Mouse (Mus musculus): ENCODE measurements at regions not wholly inside any gene's neighbourhood (a gene's known extent, or its start where the extent isn't known, plus 50 kb on each side); places are given as distances from the start of the nearest gene placed in this dataset.
A peak's percentile ranks its signal among the peaks of the same experiment; 100 is the strongest.

DNA sequence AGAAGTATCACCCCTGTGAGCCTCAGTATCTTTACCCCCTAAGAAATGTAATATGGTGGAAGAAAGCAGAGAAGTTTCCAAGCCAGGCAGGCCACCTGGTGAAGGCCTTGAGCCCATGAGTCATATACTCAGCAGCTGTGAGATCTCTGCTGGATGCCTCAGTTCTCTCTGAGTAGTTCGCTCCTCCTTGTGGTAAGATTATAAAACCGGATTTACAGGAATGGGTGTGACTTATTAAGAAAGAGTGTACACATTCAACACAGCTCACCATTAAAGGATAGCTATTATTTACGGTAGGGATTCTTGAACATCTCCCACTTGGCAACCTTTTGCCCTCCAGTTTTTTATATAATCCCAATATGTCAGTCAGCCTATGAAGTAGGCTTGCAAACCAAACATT is 165.2 kb upstream of the Chl1 start:
- WGBS = 61% methylated on average over 3 of the region's 3 CpGs
- H3K9me3 ChIP-seq (ENCODE audit: control insufficient read depth, low read length) = no peaks in the 10 kb centered on the region
- H3K4me2 ChIP-seq (ENCODE audit: low read length) = no peak overlapping the region
- DNase-seq (ENCODE audit: low spot score) = no peak
- no peak overlapping the region for H3K4me3 ChIP-seq (ENCODE audit: low read depth, low read length)
- H3K36me3 ChIP-seq (ENCODE audit: control insufficient read depth, insufficient read depth, low read length) = no peaks in the 10 kb centered on the region
- ATAC-seq (replicated peaks; ENCODE audit: low FRiP score, low TSS enrichment, low read depth) = 0 out of 2 replicates have a peak, but pooled peaks have one; percentile 27
- no peak overlapping the region for H3K9ac ChIP-seq (ENCODE audit: low read length)
- no peak overlapping the region for H3K27ac ChIP-seq (ENCODE audit: low read depth)
- no peaks in the 10 kb centered on the region for H3K27me3 ChIP-seq (replicated peaks; ENCODE audit: control insufficient read depth, insufficient read depth, low read length)
- H3K4me1 ChIP-seq (replicated peaks; ENCODE audit: control insufficient read depth, insufficient read depth, low read length) = no peaks in the 10 kb centered on the region

DNA sequence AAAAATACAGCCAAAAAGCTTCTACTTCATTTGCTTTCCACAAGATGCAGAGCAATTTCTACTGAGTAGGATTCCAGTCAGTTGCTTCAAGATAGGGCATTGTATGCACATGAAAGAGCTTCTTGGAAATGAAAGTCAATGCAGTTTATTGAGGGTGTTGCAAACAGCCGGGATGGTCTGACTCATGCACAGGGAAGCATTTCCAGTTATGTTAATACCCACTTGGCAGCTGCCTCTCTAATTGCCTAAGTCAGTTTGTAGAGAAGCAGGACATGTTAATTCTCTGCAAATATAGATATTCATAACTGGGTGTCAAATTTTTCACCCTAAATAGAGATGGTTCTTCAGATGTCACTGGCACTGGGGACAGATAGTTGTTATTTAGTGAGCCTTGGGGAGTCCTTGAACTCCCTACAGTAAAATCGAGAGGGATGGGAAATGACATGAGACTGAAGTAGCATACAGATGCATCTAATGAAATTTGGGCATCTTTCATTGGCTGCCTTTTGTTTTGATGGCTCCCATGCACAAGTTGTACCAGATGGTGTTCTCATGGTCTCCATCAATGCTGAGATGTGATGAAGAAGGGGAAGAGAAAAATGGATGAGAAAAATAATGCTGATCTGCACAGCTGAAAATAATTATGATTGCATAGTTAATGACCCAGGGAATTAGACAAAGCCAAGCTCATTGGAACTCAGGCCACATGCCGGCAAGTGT is 157.8 kb upstream of the Chl1 start:
- Histone ChIP-seq H3K4me3 (ENCODE audit: low read depth, low read length) (no peak overlapping the region), H3K27ac (ENCODE audit: low read depth) (no peak overlapping the region), H3K27me3 (replicated peaks; ENCODE audit: control insufficient read depth, insufficient read depth, low read length) (no peaks in the 10 kb centered on the region), H3K9ac (ENCODE audit: low read length) (no peak overlapping the region), H3K9me3 (ENCODE audit: control insufficient read depth, low read length) (no peaks in the 10 kb centered on the region), H3K4me2 (ENCODE audit: low read length) (no peak overlapping the region), H3K4me1 (replicated peaks; ENCODE audit: control insufficient read depth, insufficient read depth, low read length) (no peaks in the 10 kb centered on the region), H3K36me3 (ENCODE audit: control insufficient read depth, insufficient read depth, low read length) (no peaks in the 10 kb centered on the region)
- ATAC-seq (replicated peaks; ENCODE audit: low FRiP score, low TSS enrichment, low read depth) = no peak
- 74% methylated on average over 3 of the region's 3 CpGs for WGBS
- no peak for DNase-seq (ENCODE audit: low spot score)

DNA sequence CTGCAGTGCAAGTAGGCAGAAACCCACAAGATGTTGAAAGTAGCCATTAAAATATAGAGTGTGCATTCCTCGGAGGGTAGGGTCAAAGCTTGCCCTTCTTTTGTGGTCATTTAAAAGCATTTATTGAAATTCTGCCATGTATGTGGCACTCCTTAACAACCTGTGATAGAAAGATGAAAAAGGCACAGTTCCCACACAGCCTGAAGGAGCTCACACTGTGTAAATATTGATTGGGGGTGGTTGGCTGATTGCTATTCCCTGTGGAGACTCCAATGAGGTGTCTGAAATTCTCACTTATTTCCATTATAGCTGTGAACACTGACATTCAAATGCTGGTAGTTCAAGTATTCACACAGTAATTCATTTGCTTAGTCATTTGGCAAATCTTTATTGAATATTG is 157.0 kb upstream of the Chl1 start:
- DNase-seq (ENCODE audit: low spot score) = no peak
- no peaks in the 10 kb centered on the region for H3K4me1 ChIP-seq (replicated peaks; ENCODE audit: control insufficient read depth, insufficient read depth, low read length)
- H3K9ac ChIP-seq (ENCODE audit: low read length) = no peak overlapping the region
- WGBS = 68% methylated on average over 1 of the region's 1 CpGs
- H3K36me3 ChIP-seq (ENCODE audit: control insufficient read depth, insufficient read depth, low read length) = no peaks in the 10 kb centered on the region
- H3K4me3 ChIP-seq (ENCODE audit: low read depth, low read length) = no peak overlapping the region
- H3K27ac ChIP-seq (ENCODE audit: low read depth) = no peak overlapping the region
- no peaks in the 10 kb centered on the region for H3K27me3 ChIP-seq (replicated peaks; ENCODE audit: control insufficient read depth, insufficient read depth, low read length)
- no peak for ATAC-seq (replicated peaks; ENCODE audit: low FRiP score, low TSS enrichment, low read depth)
- no peak overlapping the region for H3K4me2 ChIP-seq (ENCODE audit: low read length)
- H3K9me3 ChIP-seq (ENCODE audit: control insufficient read depth, low read length) = no peaks in the 10 kb centered on the region

DNA sequence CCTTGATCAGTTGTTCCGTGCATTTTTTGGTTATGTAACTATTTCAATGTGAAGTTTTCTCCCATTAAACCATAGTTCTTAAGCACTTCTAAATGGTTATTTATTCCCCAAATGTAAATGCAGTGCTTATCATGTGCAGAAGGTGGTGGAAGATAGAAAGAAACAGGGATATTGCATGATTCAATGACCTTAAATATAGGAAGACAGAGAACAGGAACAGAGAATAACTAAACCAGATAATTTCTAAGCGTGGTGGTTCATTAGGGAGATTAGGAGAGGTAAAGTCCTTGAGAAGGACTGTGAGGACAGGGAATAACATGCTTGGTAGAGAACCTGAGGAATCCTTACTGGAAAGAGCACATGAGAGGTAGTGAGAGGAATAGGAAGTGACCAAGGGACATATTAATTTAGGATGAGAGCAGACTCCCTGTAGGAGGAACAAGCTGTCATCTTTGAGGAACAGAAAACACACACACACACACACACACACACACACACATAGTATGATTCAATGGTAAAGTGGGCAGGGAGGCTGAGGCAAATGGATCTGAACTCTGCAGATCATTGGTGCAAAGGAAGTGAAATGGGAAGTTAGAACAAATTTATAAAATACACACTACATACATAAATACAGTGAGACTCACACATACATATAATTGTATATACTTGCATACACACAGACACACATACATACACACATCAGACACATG is 143.4 kb upstream of the Chl1 start:
- WGBS = 81% methylated on average over 2 of the region's 2 CpGs
- DNase-seq (ENCODE audit: low spot score) = no peak
- H3K9me3 ChIP-seq (ENCODE audit: control insufficient read depth, low read length) = no peaks in the 10 kb centered on the region
- H3K36me3 ChIP-seq (ENCODE audit: control insufficient read depth, insufficient read depth, low read length) = no peaks in the 10 kb centered on the region
- no peak overlapping the region for H3K4me3 ChIP-seq (ENCODE audit: low read depth, low read length)
- H3K9ac ChIP-seq (ENCODE audit: low read length) = no peak overlapping the region
- no peaks in the 10 kb centered on the region for H3K27me3 ChIP-seq (replicated peaks; ENCODE audit: control insufficient read depth, insufficient read depth, low read length)
- ATAC-seq (replicated peaks; ENCODE audit: low FRiP score, low TSS enrichment, low read depth) = no peak
- no peak overlapping the region for H3K4me2 ChIP-seq (ENCODE audit: low read length)
- no peaks in the 10 kb centered on the region for H3K4me1 ChIP-seq (replicated peaks; ENCODE audit: control insufficient read depth, insufficient read depth, low read length)
- H3K27ac ChIP-seq (ENCODE audit: low read depth) = no peak overlapping the region

DNA sequence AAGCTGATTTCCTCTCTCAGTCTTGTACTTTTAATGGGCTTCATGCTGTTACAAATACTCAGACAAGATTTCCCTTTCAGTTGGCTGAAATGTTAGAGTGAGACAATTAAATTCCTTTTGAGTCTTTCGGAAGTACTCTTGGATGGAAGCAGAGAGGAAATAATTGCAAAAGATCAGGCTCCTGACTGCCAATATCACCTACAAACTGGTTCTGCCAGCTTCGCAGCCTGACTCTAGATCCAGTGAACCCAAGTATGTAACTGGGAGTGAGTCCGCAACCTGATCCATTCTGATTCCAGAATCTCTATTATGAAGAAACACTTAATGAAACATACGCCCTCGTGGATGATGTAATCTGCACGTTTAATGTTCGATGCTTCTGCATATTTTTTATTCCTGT is 135.4 kb upstream of the Chl1 start:
- H3K4me3 ChIP-seq (ENCODE audit: low read depth, low read length) = no peak overlapping the region
- no peaks in the 10 kb centered on the region for H3K36me3 ChIP-seq (ENCODE audit: control insufficient read depth, insufficient read depth, low read length)
- WGBS = 84% methylated on average over 7 of the region's 7 CpGs
- H3K9ac ChIP-seq (ENCODE audit: low read length) = no peak overlapping the region
- H3K9me3 ChIP-seq (ENCODE audit: control insufficient read depth, low read length) = no peaks in the 10 kb centered on the region
- no peaks in the 10 kb centered on the region for H3K4me1 ChIP-seq (replicated peaks; ENCODE audit: control insufficient read depth, insufficient read depth, low read length)
- DNase-seq (ENCODE audit: low spot score) (no peak), ATAC-seq (replicated peaks; ENCODE audit: low FRiP score, low TSS enrichment, low read depth) (no peak)
- H3K4me2 ChIP-seq (ENCODE audit: low read length) = no peak overlapping the region
- no peak overlapping the region for H3K27ac ChIP-seq (ENCODE audit: low read depth)
- no peaks in the 10 kb centered on the region for H3K27me3 ChIP-seq (replicated peaks; ENCODE audit: control insufficient read depth, insufficient read depth, low read length)

DNA sequence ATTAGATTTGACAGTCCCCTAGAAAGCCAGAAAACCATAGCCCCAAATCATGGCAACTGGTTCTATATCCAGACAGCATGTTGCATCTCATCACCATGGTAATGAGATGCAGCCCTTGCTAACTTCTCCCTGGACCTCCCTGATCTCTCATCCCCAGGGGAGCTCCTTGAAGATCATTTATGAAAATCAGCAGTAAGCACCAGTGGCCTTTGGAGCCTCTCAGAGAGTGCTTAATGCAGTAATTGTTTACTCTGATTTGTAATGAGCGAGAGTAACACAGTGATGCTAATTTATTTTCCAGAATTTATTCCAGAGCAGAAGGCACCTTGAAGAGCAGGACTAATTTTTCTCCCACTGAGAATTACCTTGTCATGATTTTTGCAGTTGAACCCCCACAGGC is 133.1 kb upstream of the Chl1 start:
- Histone ChIP-seq H3K27ac (ENCODE audit: low read depth) (no peak overlapping the region), H3K4me3 (ENCODE audit: low read depth, low read length) (no peak overlapping the region), H3K4me2 (ENCODE audit: low read length) (no peak overlapping the region), H3K36me3 (ENCODE audit: control insufficient read depth, insufficient read depth, low read length) (no peaks in the 10 kb centered on the region), H3K27me3 (replicated peaks; ENCODE audit: control insufficient read depth, insufficient read depth, low read length) (no peaks in the 10 kb centered on the region), H3K9ac (ENCODE audit: low read length) (no peak overlapping the region), H3K9me3 (ENCODE audit: control insufficient read depth, low read length) (no peaks in the 10 kb centered on the region), H3K4me1 (replicated peaks; ENCODE audit: control insufficient read depth, insufficient read depth, low read length) (no peaks in the 10 kb centered on the region)
- 66% methylated on average over 1 of the region's 1 CpGs for WGBS
- DNase-seq (ENCODE audit: low spot score) = no peak
- ATAC-seq (replicated peaks; ENCODE audit: low FRiP score, low TSS enrichment, low read depth) = no peak

DNA sequence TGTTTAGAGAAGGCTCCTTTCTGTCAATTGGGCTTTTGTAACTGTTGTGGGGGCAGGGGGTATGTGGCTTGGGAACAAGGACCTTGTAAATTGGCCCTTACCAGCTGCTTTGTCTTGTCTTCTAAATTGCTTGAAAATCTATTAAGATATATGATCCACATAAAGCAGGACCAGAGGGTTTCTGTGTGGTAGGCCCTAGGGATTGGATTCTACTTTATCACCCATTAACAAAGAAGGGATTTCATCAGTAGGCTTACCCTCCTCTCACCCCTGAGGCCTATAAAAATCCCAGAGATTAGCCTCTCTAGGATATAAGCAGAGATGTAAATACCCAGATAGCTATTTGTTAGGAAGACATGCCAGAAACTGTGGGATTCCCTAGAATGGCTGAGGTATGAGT is 132.3 kb upstream of the Chl1 start:
- no peak overlapping the region for H3K9ac ChIP-seq (ENCODE audit: low read length)
- H3K9me3 ChIP-seq (ENCODE audit: control insufficient read depth, low read length) = no peaks in the 10 kb centered on the region
- no peak overlapping the region for H3K27ac ChIP-seq (ENCODE audit: low read depth)
- H3K4me1 ChIP-seq (replicated peaks; ENCODE audit: control insufficient read depth, insufficient read depth, low read length) = no peaks in the 10 kb centered on the region
- DNase-seq (ENCODE audit: low spot score) (no peak), ATAC-seq (replicated peaks; ENCODE audit: low FRiP score, low TSS enrichment, low read depth) (peak; percentile 47; the same call in 1 of the 2 replicates)
- no peaks in the 10 kb centered on the region for H3K36me3 ChIP-seq (ENCODE audit: control insufficient read depth, insufficient read depth, low read length)
- H3K27me3 ChIP-seq (replicated peaks; ENCODE audit: control insufficient read depth, insufficient read depth, low read length) = no peaks in the 10 kb centered on the region
- no peak overlapping the region for H3K4me2 ChIP-seq (ENCODE audit: low read length)
- no peak overlapping the region for H3K4me3 ChIP-seq (ENCODE audit: low read depth, low read length)

DNA sequence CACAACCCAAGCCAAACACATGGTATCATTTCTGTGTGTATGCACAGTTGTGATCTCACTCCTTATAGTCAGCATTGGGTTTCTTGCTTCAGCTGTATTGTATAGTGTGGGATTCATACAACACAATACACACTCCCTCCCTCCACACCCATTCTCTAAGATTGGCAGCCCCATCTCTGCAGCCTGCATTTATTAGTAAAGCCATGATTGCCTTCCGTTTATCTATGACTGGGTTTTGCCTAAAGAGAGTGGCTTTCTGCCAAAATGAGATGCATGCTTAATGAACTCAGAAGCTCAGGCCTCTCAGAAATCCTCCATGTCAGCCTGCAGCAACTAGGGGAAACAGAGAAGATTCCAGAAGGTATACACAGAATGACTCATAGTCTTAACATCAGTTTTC is 129.4 kb upstream of the Chl1 start:
- Histone ChIP-seq H3K4me3 (ENCODE audit: low read depth, low read length) (no peak overlapping the region), H3K4me2 (ENCODE audit: low read length) (no peak overlapping the region), H3K4me1 (replicated peaks; ENCODE audit: control insufficient read depth, insufficient read depth, low read length) (no peaks in the 10 kb centered on the region), H3K9me3 (ENCODE audit: control insufficient read depth, low read length) (no peaks in the 10 kb centered on the region), H3K9ac (ENCODE audit: low read length) (no peak overlapping the region), H3K27ac (ENCODE audit: low read depth) (no peak overlapping the region), H3K36me3 (ENCODE audit: control insufficient read depth, insufficient read depth, low read length) (no peaks in the 10 kb centered on the region), H3K27me3 (replicated peaks; ENCODE audit: control insufficient read depth, insufficient read depth, low read length) (no peaks in the 10 kb centered on the region)
- DNase-seq (ENCODE audit: low spot score) (no peak), ATAC-seq (replicated peaks; ENCODE audit: low FRiP score, low TSS enrichment, low read depth) (no peak)
- whole genome bisulfite sequencing = 48% methylated on average over 1 of the region's 1 CpGs

DNA sequence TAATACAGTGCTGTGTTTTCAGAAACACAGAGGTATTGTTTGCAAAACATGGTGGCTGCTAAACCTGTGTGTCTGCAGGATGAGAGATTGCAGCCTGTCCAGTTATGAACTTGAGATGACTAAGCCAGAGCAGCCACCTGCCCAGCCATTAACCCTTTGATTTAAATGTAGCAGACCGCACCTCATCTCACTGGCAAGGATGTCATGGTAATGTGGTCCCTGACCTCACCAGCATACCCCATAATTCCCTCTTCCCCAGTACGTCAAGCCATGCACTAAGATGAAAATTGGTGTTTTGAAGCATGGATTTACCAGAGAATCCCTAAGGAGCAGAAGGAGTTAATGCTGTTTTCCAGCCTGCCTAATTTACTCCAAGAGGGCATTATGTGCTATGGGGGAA is 128.5 kb upstream of the Chl1 start:
- WGBS = 63% methylated on average over 2 of the region's 2 CpGs

More for the DNA sequence above, 128.5 kb upstream of the Chl1 start:
- ATAC-seq (replicated peaks; ENCODE audit: low FRiP score, low TSS enrichment, low read depth) (no peak), DNase-seq (ENCODE audit: low spot score) (no peak)
- no peaks in the 10 kb centered on the region for H3K27me3 ChIP-seq (replicated peaks; ENCODE audit: control insufficient read depth, insufficient read depth, low read length)
- H3K9me3 ChIP-seq (ENCODE audit: control insufficient read depth, low read length) = no peaks in the 10 kb centered on the region
- no peak overlapping the region for H3K27ac ChIP-seq (ENCODE audit: low read depth)
- H3K9ac ChIP-seq (ENCODE audit: low read length) = no peak overlapping the region
- H3K4me2 ChIP-seq (ENCODE audit: low read length) = no peak overlapping the region
- H3K36me3 ChIP-seq (ENCODE audit: control insufficient read depth, insufficient read depth, low read length) = no peaks in the 10 kb centered on the region
- no peak overlapping the region for H3K4me3 ChIP-seq (ENCODE audit: low read depth, low read length)
- no peaks in the 10 kb centered on the region for H3K4me1 ChIP-seq (replicated peaks; ENCODE audit: control insufficient read depth, insufficient read depth, low read length)

Measured in intestine, embryonic 14.5 days (tissue).